Mouse (Mus musculus) CH12.LX (cell line): ENCODE measurements at regions not wholly inside any gene's neighbourhood (a gene's known extent, or its start where the extent isn't known, plus 50 kb on each side); places are given as distances from the start of the nearest gene placed in this dataset.

Experiments
- DNase-seq: peaks from one replicate; pipeline ENCODE4 v3.0.0-alpha.2; 2013; ENCODE audit errors: extremely low read depth
- H3K27ac ChIP-seq: 2 replicates; pipeline ENCODE4 v1.5.1; 2012; ENCODE audit warnings: low read depth, mild to moderate bottlenecking, control low read depth, moderate library complexity; ENCODE audit not compliant: insufficient read depth
- H3K27me3 ChIP-seq: replicated peaks from 2 replicates; pipeline ENCODE3; 2012; ENCODE audit warnings: inconsistent platforms
- H3K36me3 ChIP-seq, 2 experiments: replicated peaks in 1 of 2; 2 replicates each; pipeline versions ENCODE3 to v1.6.1; 2012; ENCODE audit warnings: inconsistent platforms in 1 of 2, low read length in 1 of 2, mild to moderate bottlenecking in 1 of 2, mixed read lengths in 1 of 2, moderate library complexity in 1 of 2; ENCODE audit not compliant: control insufficient read depth in 1 of 2, insufficient read depth in 1 of 2
- H3K4me1 ChIP-seq, 2 experiments: 2 replicates each; pipeline ENCODE4 v1.6.1; 2012; ENCODE audit warnings: inconsistent platforms in 1 of 2, moderate library complexity in 1 of 2; ENCODE audit not compliant: insufficient read depth in 2 of 2, control insufficient read depth in 1 of 2
- H3K4me2 ChIP-seq: 2 replicates; pipeline ENCODE4 v1.6.1; 2012; ENCODE audit warnings: low read depth, mild to moderate bottlenecking, control low read depth; ENCODE audit not compliant: poor library complexity, insufficient read depth, severe bottlenecking
- H3K4me3 ChIP-seq, 3 experiments: fragments of 150-350 bp in 1 of 3; sonication (generic) in 1 of 3; replicated peaks in 1 of 3; 2 replicates each; pipeline versions ENCODE3 to v1.5.1; 2011 to 2012; ENCODE audit warnings: low read depth in 2 of 3, low read length in 2 of 3, mild to moderate bottlenecking in 2 of 3, moderate library complexity in 2 of 3, control low read depth in 1 of 3, improper control_type of control experiment in 1 of 3, inconsistent platforms in 1 of 3, mixed read lengths in 1 of 3; ENCODE audit not compliant: poor library complexity in 1 of 3
- H3K79me2 ChIP-seq: replicated peaks from 2 replicates; pipeline ENCODE4 v1.6.1; 2012; ENCODE audit warnings: mild to moderate bottlenecking, moderate library complexity; ENCODE audit not compliant: control insufficient read depth, poor library complexity, insufficient read depth, severe bottlenecking; ENCODE audit errors: extremely low read depth
- H3K9ac ChIP-seq: 2 replicates; pipeline ENCODE4 v1.6.1; 2012; ENCODE audit warnings: low read depth, mild to moderate bottlenecking, control low read depth, moderate library complexity; ENCODE audit not compliant: insufficient read depth
- H3K9me3 ChIP-seq: replicated peaks from 2 replicates; pipeline ENCODE3; 2012; ENCODE audit warnings: low read length, inconsistent platforms, mixed read lengths
- CHD1 ChIP-seq: IDR thresholded peaks from 2 replicates; pipeline ENCODE4 v1.6.1; 2012; ENCODE audit warnings: low read depth, low read length, improper control_type of control experiment, inconsistent platforms
- CHD2 ChIP-seq: IDR thresholded peaks from 2 replicates; pipeline ENCODE4 v1.6.1; 2011; ENCODE audit warnings: low read length, improper control_type of control experiment
- ELF1 ChIP-seq: IDR thresholded peaks from 2 replicates; pipeline ENCODE4 v1.6.1; 2014; ENCODE audit warnings: low read depth, mild to moderate bottlenecking, inconsistent platforms, low read length, improper control_type of control experiment
- EP300 ChIP-seq: IDR thresholded peaks from 2 replicates; pipeline ENCODE4 v1.6.1; 2011; ENCODE audit warnings: low read length, improper control_type of control experiment
- ETS1 ChIP-seq: conservative IDR thresholded peaks from 2 replicates; pipeline ENCODE4 v1.6.1; 2012; ENCODE audit warnings: low read depth, mild to moderate bottlenecking, inconsistent platforms, low read length, improper control_type of control experiment, moderate library complexity
- GABPA ChIP-seq: IDR thresholded peaks from 2 replicates; pipeline ENCODE4 v1.6.1; 2012; ENCODE audit warnings: low read depth, low read length, improper control_type of control experiment, inconsistent platforms; ENCODE audit not compliant: insufficient replicate concordance
- HCFC1 ChIP-seq: IDR thresholded peaks from 2 replicates; pipeline ENCODE4 v1.6.1; 2012; ENCODE audit warnings: low read depth, mild to moderate bottlenecking, inconsistent platforms, low read length, improper control_type of control experiment
- JUN ChIP-seq: IDR thresholded peaks from 2 replicates; pipeline ENCODE4 v1.6.1; 2011; ENCODE audit warnings: low read depth, mild to moderate bottlenecking, low read length, improper control_type of control experiment, moderate library complexity; ENCODE audit not compliant: insufficient read depth
- MAX ChIP-seq: IDR thresholded peaks from 2 replicates; pipeline ENCODE4 v1.6.1; 2011; ENCODE audit warnings: low read length, improper control_type of control experiment
- NELFE ChIP-seq: IDR thresholded peaks from 2 replicates; pipeline ENCODE4 v1.6.1; 2011; ENCODE audit warnings: low read depth, low read length, improper control_type of control experiment
- NRF1 ChIP-seq: IDR thresholded peaks from 2 replicates; pipeline ENCODE4 v1.6.1; 2014; ENCODE audit warnings: low read depth, mild to moderate bottlenecking, inconsistent platforms, low read length, improper control_type of control experiment, moderate library complexity
- PAX5 ChIP-seq: IDR thresholded peaks from 2 replicates; pipeline ENCODE4 v1.6.1; 2012; ENCODE audit warnings: low read length, inconsistent platforms, mixed read lengths
- POLR2A ChIP-seq: IDR thresholded peaks from 2 replicates; pipeline ENCODE4 v1.6.1; 2011; ENCODE audit warnings: low read depth, mild to moderate bottlenecking, improper control_type of control experiment, low read length
- POLR2AphosphoS2 ChIP-seq: IDR thresholded peaks from 2 replicates; pipeline ENCODE4 v1.6.1; 2011; ENCODE audit warnings: low read depth, low read length, improper control_type of control experiment
- RAD21 ChIP-seq: IDR thresholded peaks from 2 replicates; pipeline ENCODE4 v1.6.1; 2011; ENCODE audit warnings: low read depth, mild to moderate bottlenecking, low read length, improper control_type of control experiment, moderate library complexity
- SIN3A ChIP-seq: IDR thresholded peaks from 2 replicates; pipeline ENCODE4 v1.6.1; 2012; ENCODE audit warnings: low read length, improper control_type of control experiment, inconsistent platforms
- SMC3 ChIP-seq: IDR thresholded peaks from 2 replicates; pipeline ENCODE4 v1.6.1; 2011; ENCODE audit warnings: low read depth, low read length, improper control_type of control experiment
- TBP ChIP-seq: conservative IDR thresholded peaks from 2 replicates; pipeline ENCODE4 v1.6.1; 2011; ENCODE audit warnings: low read depth, low read length, improper control_type of control experiment
- USF1 ChIP-seq: IDR thresholded peaks from 2 replicates; pipeline ENCODE4 v1.6.1; 2014; ENCODE audit warnings: low read depth, mild to moderate bottlenecking, inconsistent platforms, low read length, improper control_type of control experiment
- ZC3H11A ChIP-seq: IDR thresholded peaks from 2 replicates; pipeline ENCODE4 v1.6.1; 2012; ENCODE audit warnings: low read depth, mild to moderate bottlenecking, inconsistent platforms, low read length, improper control_type of control experiment
- ZNF384 ChIP-seq: IDR thresholded peaks from 2 replicates; pipeline ENCODE4 v1.6.1; 2012; ENCODE audit warnings: low read depth, low read length, improper control_type of control experiment, inconsistent platforms
- dilution Hi-C: fragments of 300-500 bp; cut with MboI; formaldehyde crosslinking; loops from 2 replicates; pipeline ENCODE4 v1.14.3; 2020; ENCODE audit warnings: low sequenced_read_pairs; ENCODE audit not compliant: extremely low pct_unique_long_range_greater_than_20kb, extremely low pct_ligation_motif_present
- in situ Hi-C: fragments of 300-500 bp; cut with MboI; formaldehyde crosslinking; loops from 3 replicates; pipeline ENCODE4 v1.14.3; 2019; ENCODE audit warnings: low sequenced_read_pairs, low pct_ligation_motif_present, low pct_unique_long_range_greater_than_20kb, mixed read lengths

DNA sequence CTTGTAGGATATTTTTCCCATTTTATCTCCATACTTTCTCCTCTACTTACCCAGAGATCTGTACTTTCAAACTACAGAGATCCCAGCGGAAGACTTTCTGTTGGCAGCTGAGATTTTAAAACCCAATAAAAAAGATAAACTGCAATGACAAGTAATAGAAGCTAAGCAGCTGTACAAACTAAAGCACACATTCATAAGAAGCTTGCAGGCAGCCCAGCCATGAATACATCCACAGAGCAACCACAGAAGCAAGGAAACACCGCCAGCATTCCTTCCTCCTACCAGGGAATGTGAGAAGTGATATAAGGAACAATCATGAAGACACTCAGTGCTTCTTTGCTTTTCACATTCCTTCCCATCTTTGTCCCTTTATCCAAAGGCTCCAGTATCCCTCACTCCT lies 372.1 kb upstream of the Slco3a1 start:
- TF ChIP-seq HCFC1 = no peak
- no peak for TF ChIP-seq GABPA
- TF ChIP-seq CHD1 = no peak
- TF ChIP-seq TBP = no peak
- TF ChIP-seq NRF1 = no peak
- no peak for TF ChIP-seq EP300
- TF ChIP-seq POLR2A = no peak
- no peak for TF ChIP-seq MAX
- TF ChIP-seq ZC3H11A = no peak
- no peak for TF ChIP-seq POLR2AphosphoS2
- no peak for TF ChIP-seq JUN
- TF ChIP-seq NELFE = no peak
- TF ChIP-seq CHD2 = no peak
- TF ChIP-seq, all 38 proteins: peak for 0
- Histone ChIP-seq H3K4me1 (no peaks in the 10 kb centered on the region), H3K36me3 (no peaks in the 10 kb centered on the region), H3K79me2 (no peaks in the 10 kb centered on the region), H3K4me3 (no peak overlapping the region), H3K27me3 (peaks cover 21% of the 10 kb centered on the region), H3K9me3 (no peaks in the 10 kb centered on the region), H3K27ac (no peak overlapping the region), H3K9ac (no peak overlapping the region), H3K4me2 (no peak overlapping the region)
- in situ Hi-C loops = no loop called here
- DNase-seq = no peak
- dilution Hi-C loops = no loop called here

DNA sequence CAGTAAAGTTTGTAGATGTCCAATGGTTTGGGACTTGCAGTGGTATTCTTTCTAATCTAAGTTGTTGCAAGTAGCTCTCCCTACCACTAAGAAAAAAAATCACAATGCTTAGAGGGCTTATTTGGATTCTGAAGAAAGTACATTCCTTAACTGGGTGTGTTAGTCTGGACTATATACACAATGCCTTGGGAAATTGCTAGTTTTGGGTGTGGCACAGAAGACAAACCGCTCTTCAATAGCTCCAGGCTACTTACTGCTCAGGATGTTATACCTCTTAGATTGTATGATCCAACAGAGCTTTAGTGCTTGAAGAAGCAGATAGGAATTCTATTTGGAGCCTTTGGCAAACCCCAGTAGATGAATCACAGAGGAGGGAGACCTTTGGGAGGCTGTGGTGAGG lies 369.6 kb upstream of the Slco3a1 start:
- Histone ChIP-seq H3K4me1 (no peaks in the 10 kb centered on the region), H3K4me3 (no peak overlapping the region), H3K27ac (no peak overlapping the region), H3K9ac (no peak overlapping the region), H3K27me3 (peaks cover 18% of the 10 kb centered on the region), H3K9me3 (no peaks in the 10 kb centered on the region)
- in situ Hi-C loops = no loop called here
- no peak for TF ChIP-seq EP300
- TF ChIP-seq TBP = no peak
- TF ChIP-seq PAX5 = no peak
- TF ChIP-seq ETS1 = no peak
- no peak for TF ChIP-seq RAD21
- TF ChIP-seq NRF1 = no peak
- no peak for TF ChIP-seq ZNF384
- TF ChIP-seq USF1 = no peak
- no peak for TF ChIP-seq SMC3
- TF ChIP-seq SIN3A = no peak
- TF ChIP-seq MAX = no peak
- TF ChIP-seq HCFC1 = no peak
- no peak for TF ChIP-seq JUN
- TF ChIP-seq ELF1 = no peak
- TF ChIP-seq, all 38 proteins: peak for 0
- no peaks in the 10 kb centered on the region for H3K36me3 ChIP-seq
- dilution Hi-C loops = no loop called here
- no peaks in the 10 kb centered on the region for H3K79me2 ChIP-seq
- DNase-seq = no peak
- H3K4me2 ChIP-seq = no peak overlapping the region
